Mouse (Mus musculus): ENCODE measurements around the gene Wdr60.

DNA sequence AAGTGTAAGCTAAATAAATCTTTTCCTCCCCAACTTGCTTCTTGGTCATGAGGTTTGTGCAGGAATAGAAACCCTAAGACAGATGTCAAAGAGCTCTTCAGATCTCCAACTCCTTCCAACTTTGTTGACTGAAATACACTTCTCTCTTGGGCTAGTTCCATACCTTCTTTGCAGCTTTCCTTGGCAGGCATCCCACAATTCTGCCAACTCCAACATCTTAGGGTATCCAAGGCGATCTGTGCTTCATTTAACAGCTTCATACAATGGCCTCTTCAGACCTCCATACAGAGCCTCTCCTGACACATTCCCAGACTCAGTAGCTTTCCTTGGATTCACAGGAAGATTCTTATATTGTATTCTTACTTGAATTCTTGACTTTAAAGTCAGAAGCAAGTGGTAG lies 10.9 kb upstream of the Wdr60 start:
- TF ChIP-seq POLR2A (IDR thresholded peaks at IDR 0.05; ENCODE audit: insufficient read depth, low read depth, low read length) = no peak
- no peak for TF ChIP-seq CTCF (IDR thresholded peaks at IDR 0.05; ENCODE audit: insufficient read depth, low read depth, low read length)
